Mouse (Mus musculus) C2C12 (cell line): ENCODE data around the gene Des.

Source experiments
- CTCF ChIP-seq: IDR thresholded peaks from one replicate; pipeline ENCODE4 v1.5.1; 2011; ENCODE audit not compliant: control insufficient read depth, insufficient read depth, insufficient read length
- MYOD1 ChIP-seq: IDR thresholded peaks from one replicate; pipeline ENCODE4 v1.6.1; 2011; ENCODE audit warnings: low read depth; ENCODE audit not compliant: control insufficient read depth, insufficient read length

DNA sequence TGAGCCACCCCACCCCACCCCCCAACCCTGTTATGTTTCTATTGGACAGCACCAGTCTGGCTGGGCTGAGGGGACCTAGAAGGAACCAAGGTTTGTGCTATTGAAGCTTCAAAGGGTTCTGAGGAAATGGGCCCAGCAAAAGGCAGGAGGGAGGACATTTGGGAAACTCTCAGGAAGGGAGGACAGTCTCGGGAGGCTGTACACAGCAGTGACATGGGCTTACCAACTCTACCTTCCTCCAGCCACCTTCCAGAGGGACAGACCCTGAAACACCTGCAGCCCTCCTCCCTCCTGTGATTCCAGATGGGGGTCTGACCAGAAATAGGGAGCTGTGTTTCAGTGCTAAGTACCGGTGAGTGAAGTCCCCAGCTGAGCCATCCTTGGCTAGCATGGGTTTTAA is 19.6 kb upstream of the Des start:
- TF ChIP-seq CTCF (no peak), MYOD1 (no peak)
